Mouse (Mus musculus) 3134 (cell line): Measurements from ENCODE around the gene Coro1a.
"Not testable (repeated sequence)": the region's sequence is repeated elsewhere in the genome, so short reads cannot be mapped to it uniquely, and the experiment has no call there.

ENCODE experiments used
- DNase-seq: peaks from one replicate; pipeline ENCODE4 v3.0.0-alpha.2; 2011; ENCODE audit warnings: low spot score; ENCODE audit not compliant: insufficient read length; ENCODE audit errors: extremely low read depth

Gene Coro1a

GRCm38 (mm10) chr7:126690737-126691136 is 16.9 kb downstream of the Coro1a start:
- no peak for DNase-seq

GRCm38 (mm10) chr7:126689021-126689420 is 18.6 kb downstream of the Coro1a start:
- no peak for DNase-seq

- DNase-seq = not testable (repeated sequence)
Measured at GRCm38 (mm10) chr7:126688156-126688555, 19.4 kb downstream of the Coro1a start.

GRCm38 (mm10) chr7:126681221-126681620 is 26.4 kb downstream of the Coro1a start:
- DNase-seq = no peak

- DNase-seq = no peak
Measured at GRCm38 (mm10) chr7:126679683-126680082, 27.9 kb downstream of the Coro1a start.

GRCm38 (mm10) chr7:126678545-126679341 is 28.8 kb downstream of the Coro1a start:
- no peak for DNase-seq

GRCm38 (mm10) chr7:126676631-126677220 is 30.9 kb downstream of the Coro1a start:
- DNase-seq = no peak

GRCm38 (mm10) chr7:126676207-126676606 is 31.4 kb downstream of the Coro1a start, which contains the start of gene Sult1a1:
Gene Sult1a1 (minus strand): TSS chr7:126676432.
- DNase-seq = no peak

GRCm38 (mm10) chr7:126675104-126675503 is 32.5 kb downstream of the Coro1a start:
- DNase-seq = no peak

GRCm38 (mm10) chr7:126672111-126672510 is 35.5 kb downstream of the Coro1a start:
- no peak for DNase-seq

GRCm38 (mm10) chr7:126670152-126670551 is 37.4 kb downstream of the Coro1a start:
- DNase-seq = no peak

GRCm38 (mm10) chr7:126668452-126668851 is 39.1 kb downstream of the Coro1a start:
- no peak for DNase-seq

- no peak for DNase-seq
Measured at GRCm38 (mm10) chr7:126667495-126668090, 40.0 kb downstream of the Coro1a start.

- DNase-seq = no peak
Measured at GRCm38 (mm10) chr7:126665269-126665668, 42.3 kb downstream of the Coro1a start.

- DNase-seq = no peak
Measured at GRCm38 (mm10) chr7:126663646-126664045, 43.9 kb downstream of the Coro1a start.

- DNase-seq = no peak
Measured at GRCm38 (mm10) chr7:126659771-126660170, 47.8 kb downstream of the Coro1a start.

GRCm38 (mm10) chr7:126657522-126657921 is 50.1 kb downstream of the Coro1a start:
- DNase-seq = no peak

GRCm38 (mm10) chr7:126655695-126656094 is 51.9 kb downstream of the Coro1a start:
- no peak for DNase-seq

- no peak for DNase-seq
Measured at GRCm38 (mm10) chr7:126653991-126654390, 53.6 kb downstream of the Coro1a start.

- DNase-seq = no peak
Measured at GRCm38 (mm10) chr7:126650852-126651251, 56.7 kb downstream of the Coro1a start.
